Mouse (Mus musculus) lung, postnatal 4 days (tissue): ENCODE data around the gene Dcdc2a.

Experiments used
- DNase-seq, 2 experiments: peaks; one replicate each; pipeline ENCODE4 v3.0.0; 2021

Dcdc2a gene

GRCm38 (mm10) chr13:25186436-25187325, 130.9 kb downstream of the Dcdc2a start:
- no peak for DNase-seq

- no peak for DNase-seq
Measured at GRCm38 (mm10) chr13:25187326-25187710, 131.5 kb downstream of the Dcdc2a start.

- DNase-seq, result no peak
Measured at GRCm38 (mm10) chr13:25189419-25190144, 133.8 kb downstream of the Dcdc2a start.

GRCm38 (mm10) chr13:25190218-25190617, 134.4 kb downstream of the Dcdc2a start:
- no peak for DNase-seq

GRCm38 (mm10) chr13:25195706-25196105, 139.9 kb downstream of the Dcdc2a start:
- no peak for DNase-seq

- DNase-seq, result no peak
Measured at GRCm38 (mm10) chr13:25199916-25200315, 144.1 kb downstream of the Dcdc2a start.

GRCm38 (mm10) chr13:25206950-25207349, 151.1 kb downstream of the Dcdc2a start:
- DNase-seq, result no peak

- DNase-seq, result no peak
Measured at GRCm38 (mm10) chr13:25218394-25218793, 162.6 kb downstream of the Dcdc2a start.

- DNase-seq, result no peak
Measured at GRCm38 (mm10) chr13:25220186-25220787, 164.5 kb downstream of the Dcdc2a start.

GRCm38 (mm10) chr13:25251893-25252292, 196.1 kb downstream of the Dcdc2a start:
- no peak for DNase-seq

GRCm38 (mm10) chr13:25254478-25255263, 198.9 kb downstream of the Dcdc2a start:
- DNase-seq, result no peak

GRCm38 (mm10) chr13:25257608-25258007, 201.8 kb downstream of the Dcdc2a start:
- DNase-seq, result no peak
